ENCODE assay signal across 22 mouse cellular contexts in genomic region chr1:71022766-71023165, GRCm38 (mm10).
A peak's percentile ranks its signal among the peaks of the same experiment; 100 is the strongest.
DNase-seq lines count a peak whose midpoint lies in the region; ATAC-seq lines count a peak whose summit lies in the region.
"Had no signal": no experiment of that assay in that cellular context is flagged by ENCODE, and none has a peak within 500 bp of the region (broad histone marks: within the 10 kb centered on the region; RNA-seq: fewer than 3 reads in every experiment).

No protein-coding gene starts in this region.

- ATAC-seq in common myeloid progenitor, adult 5-6 weeks (replicated peaks; ENCODE audit: low read depth, poor library complexity, severe bottlenecking): peak; percentile 52; the same call in 1 of the 2 replicates
- peak; percentile 51 to 81; a peak in 3 of 4 replicates for ATAC-seq in hematopoietic stem cell, adult 5-6 weeks (replicated peaks in 1 of 2; ENCODE audit: insufficient read depth in 1 of 2, low FRiP score in 2 of 2, low TSS enrichment in 1 of 2, low read depth in 1 of 2, poor library complexity in 2 of 2, severe bottlenecking in 2 of 2)
- 0 out of 2 replicates have a peak, but pooled peaks have one; percentile 39 for ATAC-seq in megakaryocyte progenitor cell, adult 5-6 weeks (replicated peaks; ENCODE audit: poor library complexity)
- ATAC-seq: activated CD4-positive, CD25-positive, alpha-beta regulatory T cell, adult 4 months; CD4-positive, CD25-positive, alpha-beta regulatory T cell, adult 4 months; Patski had no signal

- peak; percentile 47 for DNase-seq in 416B (ENCODE audit: low read depth)
- DNase-seq in adrenal gland, postnatal 36 days: no peak
- no peak for DNase-seq in lung, postnatal 14 days
- DNase-seq in embryo, embryonic 10 days (ENCODE audit: low spot score): no peak
- DNase-seq in T-cell, adult 2 months (ENCODE audit: low spot score): no peak
- DNase-seq: adrenal gland, adult 2 months; adrenal gland, adult 8-10 months; adrenal gland, postnatal 10 days; adrenal gland, postnatal 14 days; adrenal gland, postnatal 25 days; B cell, adult 2 months; cerebellum, adult 11 months; cerebellum, adult 11-12 months; cerebellum, adult 18-20 months; cerebellum, adult 2 months; cerebellum, adult 8-10 months had no signal
